Mouse (Mus musculus) ES-Bruce4 (cell line): ENCODE measurements at regions not wholly inside any gene's neighbourhood (a gene's known extent, or its start where the extent isn't known, plus 50 kb on each side); places are given as distances from the start of the nearest gene placed in this dataset.

Source experiments
- CTCF ChIP-seq: IDR thresholded peaks from one replicate; pipeline ENCODE4 v1.8.1; 2011; ENCODE audit warnings: low read depth, low read length
- EP300 ChIP-seq: IDR thresholded peaks from 2 replicates; pipeline ENCODE4 v1.6.1; 2011; ENCODE audit warnings: low read depth, low read length; ENCODE audit not compliant: insufficient read depth

DNA sequence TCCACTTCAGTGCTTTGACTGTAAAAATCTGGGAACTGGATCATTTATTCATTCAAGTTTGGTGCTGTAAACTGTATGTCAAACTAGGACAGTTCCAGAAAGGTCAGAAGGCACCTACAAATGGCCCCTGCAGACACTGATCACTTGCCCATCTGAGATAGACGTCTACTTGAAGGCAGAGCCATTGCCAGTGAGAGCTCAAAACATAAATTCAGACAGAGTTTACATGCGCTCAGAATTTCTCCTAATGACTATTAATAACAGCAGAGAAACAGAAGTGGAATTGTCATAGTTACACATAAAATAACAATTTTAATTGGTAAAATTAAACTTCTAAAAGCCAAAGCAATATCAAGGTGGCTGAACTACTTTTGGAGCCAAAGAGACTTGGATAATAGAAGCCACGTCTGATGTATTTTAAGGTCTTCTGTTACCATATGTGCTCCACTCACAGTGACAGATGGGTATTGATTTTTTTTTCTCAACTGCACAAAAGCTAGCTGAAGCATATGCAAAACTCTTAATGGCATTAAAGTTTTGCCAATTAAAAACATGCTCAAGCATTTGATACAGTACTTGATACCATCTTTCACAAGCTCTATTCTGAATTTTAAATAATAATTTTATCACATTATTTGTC, 401.8 kb downstream of the Nova1 start:
- no peak for TF ChIP-seq EP300
- TF ChIP-seq CTCF: no peak
